Mouse (Mus musculus) embryo, embryonic 10.5 days (tissue): ENCODE data around the gene Abi3.

ENCODE experiments used
- DNase-seq: peaks from one replicate; pipeline ENCODE4 v3.0.0-alpha.2; 2015; ENCODE audit warnings: low spot score

Abi3 gene

GRCm38 (mm10) chr11:95838999-95839868 lies 3.0 kb downstream of the Abi3 start:
- no peak for DNase-seq

DNA sequence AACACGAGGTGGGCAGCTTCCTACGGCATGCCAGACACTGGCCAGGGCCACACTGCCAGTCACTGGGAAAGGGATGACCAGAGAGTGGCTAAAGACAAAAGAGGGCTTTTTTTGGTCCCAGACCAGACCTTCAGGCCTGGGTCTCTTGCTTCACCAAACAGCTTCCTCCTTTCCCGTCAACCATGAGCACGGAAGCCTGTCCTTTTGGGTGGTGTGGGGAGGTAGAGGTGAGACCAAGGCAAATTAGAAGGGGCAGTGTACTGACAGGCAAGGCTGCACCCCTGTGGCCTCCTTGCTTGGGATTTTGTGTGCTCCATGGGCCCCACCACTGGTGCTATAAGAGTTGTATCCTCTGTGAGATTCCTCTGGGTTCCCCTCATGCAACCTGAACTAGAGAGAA lies 3.7 kb downstream of the Abi3 start:
- no peak for DNase-seq

GRCm38 (mm10) chr11:95837059-95837458 lies 5.2 kb downstream of the Abi3 start, which contains the start of gene Gngt2:
TSS of gene Gngt2 (plus strand) at chr11:95837216.
- no peak for DNase-seq

- DNase-seq = no peak
Observed at GRCm38 (mm10) chr11:95836433-95836832, 5.8 kb downstream of the Abi3 start.

DNA sequence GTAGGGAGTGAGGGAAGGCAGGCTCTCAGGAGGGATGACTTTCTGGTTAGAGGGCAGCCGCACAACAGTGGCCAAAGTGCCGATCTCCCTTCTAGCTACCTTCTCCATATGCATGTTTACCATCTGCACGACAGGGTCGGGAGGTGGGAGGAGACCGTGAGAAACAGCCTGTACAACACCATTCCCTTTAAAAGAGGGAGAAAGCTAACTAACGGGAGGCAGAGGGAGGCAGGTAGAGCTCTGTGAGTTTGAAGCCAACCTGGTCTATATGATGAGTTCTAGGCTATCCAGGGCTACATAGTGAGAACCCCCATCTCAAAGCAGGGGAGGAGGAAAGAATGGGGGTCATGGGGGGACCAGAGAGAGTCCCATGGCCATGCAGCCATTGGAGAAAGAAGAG lies 6.4 kb downstream of the Abi3 start:
- no peak for DNase-seq

DNA sequence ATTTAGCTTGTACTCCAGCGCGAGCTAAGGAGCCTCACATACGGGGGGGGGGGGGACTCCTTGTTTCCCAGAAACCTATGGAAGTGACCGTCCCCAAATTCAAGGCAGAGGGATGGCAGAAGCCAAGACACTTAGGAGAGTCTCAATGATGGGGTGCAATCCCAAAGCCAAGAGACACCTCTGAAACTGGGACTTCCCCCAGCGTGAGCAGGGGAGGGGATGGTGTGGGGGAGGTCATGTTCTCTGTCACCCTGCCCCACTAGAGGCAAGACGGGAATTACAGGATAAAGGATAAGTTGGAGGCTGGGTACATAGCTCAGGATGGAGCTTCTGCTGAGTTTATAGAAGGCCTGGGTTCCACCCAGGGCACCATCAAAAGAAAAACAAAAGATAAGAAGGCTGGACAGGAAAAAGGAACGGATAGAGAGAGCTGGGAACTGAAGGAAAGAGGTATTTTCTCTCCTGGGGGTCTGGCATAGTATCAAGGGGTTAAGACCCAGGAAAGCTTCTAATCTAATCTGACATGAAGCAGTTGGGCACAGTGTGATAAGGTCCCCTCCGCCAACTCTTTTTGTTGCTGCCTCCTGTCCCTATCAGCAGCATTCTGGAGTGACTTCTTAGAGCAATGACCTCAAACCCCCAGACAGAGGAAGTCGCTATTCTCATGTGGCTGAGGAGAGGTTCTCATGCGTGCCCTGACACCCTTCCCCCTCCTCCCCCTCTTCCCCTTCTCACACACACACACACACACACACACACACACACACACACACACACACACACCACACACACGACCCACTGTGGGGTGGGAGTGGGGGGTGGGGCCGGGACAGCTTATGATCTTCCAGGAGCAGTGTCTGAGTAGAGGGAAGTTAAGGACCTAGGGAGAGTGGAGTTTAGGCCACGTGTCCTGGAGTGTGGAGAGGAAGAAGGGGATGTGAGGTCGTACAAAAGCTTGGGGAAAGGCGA lies 7.2 kb downstream of the Abi3 start:
- no peak for DNase-seq

DNA sequence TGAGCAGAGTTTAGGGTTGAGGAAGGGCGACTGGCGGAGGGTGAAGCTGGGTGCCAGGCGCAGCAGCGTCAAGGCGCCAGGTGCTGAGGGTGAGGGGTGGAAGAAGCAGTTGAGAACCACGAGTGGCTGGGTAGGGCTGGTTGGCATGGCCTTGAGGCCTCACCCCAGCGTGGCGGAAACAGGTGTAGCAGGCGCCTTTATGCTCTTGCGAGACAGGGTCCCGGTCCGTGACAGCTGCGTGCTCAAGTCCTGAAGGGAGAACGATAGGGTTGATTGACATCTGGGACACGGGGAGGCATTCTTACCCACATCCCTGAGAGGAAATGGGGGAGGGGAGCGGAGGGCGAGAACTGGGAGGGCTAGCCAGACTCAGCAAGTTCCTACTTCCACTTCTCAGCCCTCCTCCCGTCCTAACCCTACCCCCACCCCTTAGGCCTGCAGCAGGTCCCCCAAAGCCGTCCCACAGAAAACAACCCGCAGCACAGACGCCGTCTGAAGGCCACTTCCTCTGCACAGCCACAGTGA lies 8.1 kb downstream of the Abi3 start:
- DNase-seq = no peak

DNA sequence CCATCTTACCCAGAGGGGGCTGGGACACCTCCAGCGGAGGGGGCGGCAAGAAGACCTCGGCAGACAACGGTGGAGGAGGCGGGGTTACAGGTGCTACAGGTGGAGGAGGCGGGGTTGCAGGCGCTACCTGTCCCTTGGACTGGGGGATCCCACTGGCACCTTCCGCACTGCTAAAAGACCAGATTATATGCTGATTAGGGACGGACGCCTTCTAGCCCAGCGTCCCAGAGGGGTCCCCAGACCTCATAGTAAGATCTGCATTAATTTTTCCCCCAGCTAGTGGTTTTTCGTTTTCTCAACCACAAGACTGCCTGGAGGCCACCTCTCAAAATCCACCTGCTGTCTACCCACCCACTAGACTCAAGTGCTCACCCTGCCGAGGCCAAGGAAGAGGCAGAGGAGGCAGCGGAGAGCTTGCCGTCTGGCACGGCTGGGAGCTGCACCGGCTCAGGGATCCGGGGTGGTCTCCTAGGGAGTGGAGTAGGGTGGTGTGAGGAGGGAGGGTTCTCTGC lies 8.6 kb downstream of the Abi3 start:
- no peak for DNase-seq

DNA sequence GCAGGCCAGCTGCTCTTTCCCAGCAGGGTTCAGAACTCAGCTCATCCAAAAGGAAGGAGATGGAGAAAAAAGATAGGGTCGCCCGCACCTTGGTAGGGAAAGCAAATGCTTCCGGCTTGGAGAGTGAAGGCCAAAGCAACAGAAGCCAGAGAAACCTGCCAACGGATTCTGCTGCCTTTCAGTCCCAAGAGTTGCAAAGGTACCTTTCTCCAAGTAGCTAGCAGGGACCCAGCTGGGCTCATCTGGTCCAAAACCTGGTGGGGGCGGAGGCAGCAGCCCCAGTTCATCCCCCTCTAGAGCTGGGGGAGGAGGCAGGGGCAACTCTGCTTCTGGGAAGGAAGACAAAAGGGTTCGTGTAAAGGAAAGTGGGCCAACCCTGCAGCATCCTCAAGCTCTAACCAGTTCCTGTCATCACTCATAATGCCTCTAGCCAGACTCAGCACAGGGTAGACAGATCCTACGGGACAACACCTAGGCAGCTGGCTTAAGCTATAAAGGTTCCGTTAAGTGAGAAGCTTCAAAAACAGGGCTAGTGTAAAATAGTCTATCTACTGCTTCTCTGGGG lies 9.2 kb downstream of the Abi3 start:
- DNase-seq = no peak

DNA sequence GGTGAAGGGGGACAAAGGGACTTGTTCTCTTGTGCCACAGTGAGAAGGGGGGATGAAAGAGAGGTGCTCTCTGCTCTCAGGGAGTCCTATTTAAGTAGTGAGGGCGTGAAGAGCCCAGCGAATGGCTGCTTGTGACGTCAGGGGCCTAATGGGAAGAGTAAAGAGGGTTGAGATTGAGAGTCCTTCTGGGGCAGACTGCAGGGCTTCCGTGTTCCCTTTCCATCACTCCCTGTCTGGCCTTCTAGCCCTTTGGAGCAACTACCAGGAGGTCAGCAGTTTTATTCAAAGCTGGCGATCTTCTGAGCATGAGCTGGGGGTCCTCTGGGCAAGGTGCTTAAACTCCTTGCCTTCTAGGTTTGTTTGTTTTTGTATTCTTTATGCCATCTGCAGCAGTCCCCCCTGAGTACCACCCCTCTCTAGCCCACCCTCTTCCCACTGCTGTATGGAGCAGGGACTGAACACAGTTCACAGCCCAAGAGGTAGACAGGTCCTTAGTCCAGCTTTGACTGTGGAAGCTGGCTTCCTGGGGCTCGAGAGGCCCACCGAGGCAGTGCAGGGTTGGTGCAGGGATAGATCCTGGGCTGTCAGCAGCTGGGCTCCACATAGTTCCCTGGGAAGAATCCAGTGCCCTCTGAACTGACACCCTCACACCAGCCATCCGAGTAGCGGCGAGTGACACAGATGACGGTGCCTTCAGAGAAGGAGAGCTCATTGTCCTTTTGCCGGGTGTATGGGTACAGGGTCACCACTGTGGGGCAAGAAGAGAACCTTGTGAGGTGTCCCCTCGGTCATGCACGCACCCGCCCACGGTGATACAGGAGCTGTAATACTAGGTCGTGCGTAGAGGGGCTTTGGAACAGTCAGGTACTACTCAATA lies 9.9 kb downstream of the Abi3 start:
- no peak for DNase-seq

GRCm38 (mm10) chr11:95831641-95832040 lies 10.6 kb downstream of the Abi3 start:
- DNase-seq = peak; percentile 68

DNA sequence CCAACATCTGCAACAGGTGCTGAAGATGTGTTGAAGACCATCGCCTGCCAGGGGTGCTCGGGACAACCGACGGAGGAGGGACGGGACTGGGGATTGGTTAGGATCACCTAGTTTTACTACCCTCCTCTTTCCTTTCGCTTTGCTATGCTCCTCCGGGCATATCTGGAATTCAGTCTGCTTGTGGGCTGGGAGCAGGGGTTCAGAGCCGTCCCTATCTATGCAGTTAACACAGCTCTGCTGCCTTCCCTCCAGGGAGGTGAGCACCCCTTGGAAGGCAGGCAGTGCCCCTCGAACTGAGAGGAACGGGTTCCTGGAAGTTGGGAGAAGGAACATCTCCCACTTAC lies 11.0 kb downstream of the Abi3 start:
- DNase-seq = no peak

DNA sequence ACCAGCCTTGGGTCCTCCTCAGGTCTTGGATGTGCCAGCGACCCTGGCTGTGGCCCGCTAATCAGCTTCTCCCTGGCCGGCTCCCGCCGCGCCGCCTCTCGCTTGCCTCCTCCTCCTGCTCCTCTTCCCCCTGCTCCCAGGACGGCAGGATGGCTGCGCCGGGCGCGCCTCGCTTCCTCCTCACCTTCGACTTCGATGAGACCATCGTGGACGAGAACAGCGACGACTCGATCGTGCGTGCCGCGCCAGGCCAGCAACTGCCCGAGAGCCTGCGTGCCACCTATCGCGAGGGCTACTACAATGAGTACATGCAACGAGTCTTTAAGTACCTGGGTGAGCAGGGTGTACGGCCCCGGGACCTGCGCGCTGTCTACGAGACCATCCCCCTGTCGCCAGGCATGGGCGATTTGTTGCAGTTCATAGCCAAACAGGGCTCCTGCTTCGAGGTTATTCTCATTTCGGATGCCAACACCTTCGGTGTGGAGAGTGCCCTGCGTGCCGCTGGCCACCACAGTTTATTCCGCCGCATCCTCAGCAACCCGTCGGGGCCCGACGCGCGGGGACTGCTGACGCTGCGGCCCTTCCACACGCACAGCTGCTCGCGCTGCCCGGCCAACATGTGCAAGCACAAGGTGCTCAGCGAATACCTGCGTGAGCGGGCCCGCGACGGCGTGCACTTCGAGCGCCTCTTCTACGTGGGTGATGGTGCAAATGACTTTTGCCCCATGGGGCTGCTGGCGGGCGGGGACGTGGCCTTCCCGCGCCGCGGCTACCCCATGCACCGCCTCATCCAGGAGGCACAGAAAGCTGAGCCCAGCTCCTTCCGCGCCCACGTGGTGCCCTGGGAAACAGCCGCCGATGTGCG lies 11.6 kb downstream of the Abi3 start:
- DNase-seq = no peak

- no peak for DNase-seq
Observed at GRCm38 (mm10) chr11:95829526-95830050, 12.7 kb downstream of the Abi3 start.

GRCm38 (mm10) chr11:95828181-95828964 lies 13.9 kb downstream of the Abi3 start:
- DNase-seq = no peak

DNA sequence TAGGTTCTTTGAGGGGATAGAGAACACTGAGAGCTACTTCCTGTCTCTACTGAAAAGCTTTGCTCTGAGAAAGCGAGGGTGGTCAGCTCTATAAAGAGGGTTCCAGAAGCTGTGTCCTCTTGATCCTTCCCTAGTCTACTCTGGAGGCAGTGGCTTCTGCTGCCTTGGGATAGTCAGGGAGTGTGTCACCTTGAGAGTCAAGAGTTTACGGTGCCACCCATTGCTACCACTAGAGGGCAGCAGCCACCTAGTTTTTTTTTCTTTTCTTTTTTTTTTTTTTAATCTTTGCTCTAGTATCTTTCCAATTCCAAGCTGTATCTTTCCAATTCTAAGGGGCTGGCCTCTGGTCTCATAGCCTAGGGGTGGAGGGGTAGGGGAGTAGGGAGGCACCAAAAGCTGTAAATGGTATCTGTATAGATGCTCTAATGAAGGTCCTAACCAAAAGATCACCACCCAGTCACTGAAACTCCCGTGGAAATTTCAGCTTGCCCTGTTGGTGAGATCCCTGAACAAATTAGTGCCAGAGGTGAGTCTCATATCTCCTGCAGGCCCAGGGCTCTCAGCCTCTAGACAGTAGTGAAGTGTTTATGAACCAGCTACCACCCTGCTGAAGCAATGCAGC lies 14.7 kb downstream of the Abi3 start:
- DNase-seq = peak; percentile 84

DNA sequence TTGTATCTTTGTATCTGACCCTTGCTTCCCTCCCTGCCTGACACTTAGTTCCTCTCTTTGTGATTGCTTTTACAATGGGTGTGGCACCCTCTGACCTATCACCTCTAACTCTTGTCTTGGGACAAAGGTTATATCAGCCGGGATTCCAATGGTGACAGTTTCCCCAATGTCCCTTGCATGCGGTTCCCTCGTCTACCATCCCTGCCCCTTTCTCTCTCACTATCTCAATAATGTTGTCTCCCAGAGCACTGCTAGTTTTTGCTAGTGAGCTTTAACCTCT lies 15.2 kb downstream of the Abi3 start:
- DNase-seq = no peak

- DNase-seq = no peak
Observed at GRCm38 (mm10) chr11:95826317-95827167, 15.7 kb downstream of the Abi3 start.
